Mouse (Mus musculus) forebrain, embryonic 16.5 days (tissue): Measurements from ENCODE around the gene Cox10. TPM values are rescaled to one million over a fixed set of nuclear protein-coding genes. Genes with fewer than 3 reads are reported as not detected.
"Not testable (repeated sequence)": the region's sequence is repeated elsewhere in the genome, so short reads cannot be mapped to it uniquely, and the experiment has no call there.

Experiments used
- ATAC-seq: fragments of 200-750 bp; cut with Nextera tagmentation; 2 replicates; pipeline ENCODE4 v1.8.0; 2017; ENCODE audit warnings: mild to moderate bottlenecking, moderate library complexity
- H3K27ac ChIP-seq: fragments of 300-500 bp; sonication (generic); 2 replicates; pipeline ENCODE4 v1.5.1; 2014; ENCODE audit warnings: low read length, control low read depth
- H3K27me3 ChIP-seq: fragments of 300-500 bp; sonication (generic); replicated peaks from 2 replicates; pipeline ENCODE4 v1.6.1; 2014; ENCODE audit warnings: low read length; ENCODE audit not compliant: control insufficient read depth, insufficient read depth
- H3K36me3 ChIP-seq: fragments of 300-500 bp; sonication (generic); 2 replicates; pipeline ENCODE4 v1.6.1; 2014; ENCODE audit not compliant: control insufficient read depth, insufficient read depth
- H3K4me1 ChIP-seq: fragments of 300-500 bp; sonication (generic); replicated peaks from 2 replicates; pipeline ENCODE4 v1.6.1; 2014; ENCODE audit warnings: low read length; ENCODE audit not compliant: control insufficient read depth, insufficient read depth
- H3K4me2 ChIP-seq: fragments of 300-500 bp; sonication (generic); 2 replicates; pipeline ENCODE4 v1.6.1; 2014; ENCODE audit warnings: mild to moderate bottlenecking, low read length, control low read depth
- H3K4me3 ChIP-seq: fragments of 300-500 bp; sonication (generic); replicated peaks from 2 replicates; pipeline ENCODE4 v1.5.1; 2014; ENCODE audit warnings: mild to moderate bottlenecking, low read length, control low read depth
- H3K9ac ChIP-seq: fragments of 300-500 bp; sonication (generic); replicated peaks from 2 replicates; pipeline ENCODE4 v1.6.1; 2014; ENCODE audit warnings: low read depth, low read length, control low read depth
- H3K9me3 ChIP-seq: fragments of 300-500 bp; sonication (generic); 2 replicates; pipeline ENCODE4 v1.6.1; 2016; ENCODE audit warnings: low read length; ENCODE audit not compliant: control insufficient read depth
- WGBS: fragments of 180-500 bp; shearing (Covaris S2); extraction: QIAGEN DNeasy Blood & Tissue Kit; methylation state at CpG from one replicate; pipeline ENCODE4 v1.1.7; 2014; 5-methylcytosine and 5-hydroxymethylcytosine counted together
- polyA plus RNA-seq: library from polyadenylated mRNA; unstranded; fragments of >200 nt; fragmentation: Nextera tagmentation; extraction: Ambion mirVana; gene quantifications from 2 replicates; pipeline ENCODE4 v1.2.1, GENCODE M21; 2015

Cox10 gene
- 16.9 and 24.6 TPM in 2 replicates for polyA plus RNA-seq

DNA sequence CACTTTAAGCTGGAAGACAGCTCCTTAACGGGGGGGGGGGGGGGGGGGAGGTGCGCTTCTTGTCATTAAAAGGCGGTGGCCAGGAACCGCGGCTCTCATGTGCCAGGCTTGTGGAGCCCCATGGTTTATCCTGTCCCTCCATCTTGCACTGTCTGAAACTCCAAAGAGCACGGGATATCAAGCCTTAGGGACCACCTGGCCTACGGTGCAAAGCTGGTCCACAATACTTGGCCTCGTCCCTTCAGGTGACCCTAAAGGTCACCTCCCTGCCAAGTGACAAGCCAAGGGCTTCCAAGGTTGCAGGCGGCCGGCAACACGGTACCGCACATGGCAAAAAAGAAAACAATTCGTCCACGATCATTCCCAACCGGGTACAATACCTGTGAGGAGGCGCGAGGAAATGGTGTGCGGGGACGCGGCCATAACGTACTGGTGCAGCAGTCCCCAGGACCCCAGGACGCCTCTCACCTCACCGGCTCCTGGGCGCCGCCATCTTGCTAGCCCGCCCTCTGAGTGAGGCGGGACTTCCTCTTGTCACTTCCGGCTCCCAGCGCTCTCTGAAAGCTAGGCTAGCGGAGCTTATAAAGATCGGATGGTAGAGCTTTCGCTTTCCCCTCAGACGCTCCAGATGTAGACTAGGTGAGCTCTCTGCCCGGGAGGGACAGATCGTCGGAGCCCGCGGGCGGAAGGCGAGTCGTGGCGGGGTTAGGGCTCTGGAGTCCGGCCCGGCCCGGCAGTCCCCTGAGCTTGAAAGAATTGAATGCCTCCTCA lies at the start of gene Cox10:
Gene Cox10 (minus strand): TSS at position 513 of the 771 bp plus-strand sequence.
- Histone ChIP-seq H3K4me3 (peak within 1 kb of the TSS; percentile 71), H3K36me3 (no peaks in the 10 kb centered on the region), H3K4me1 (peaks cover 11% of the 10 kb centered on the region), H3K27me3 (no peaks in the 10 kb centered on the region), H3K9ac (peak within 1 kb of the TSS; percentile 82), H3K27ac (peak within 1 kb of the TSS; percentile 90), H3K9me3 (no peaks in the 10 kb centered on the region), H3K4me2 (peak within 1 kb of the TSS; percentile 78)
- ATAC-seq, result peak; percentile 99
- WGBS, result 0% methylated on average over 45 of the region's 45 CpGs

DNA sequence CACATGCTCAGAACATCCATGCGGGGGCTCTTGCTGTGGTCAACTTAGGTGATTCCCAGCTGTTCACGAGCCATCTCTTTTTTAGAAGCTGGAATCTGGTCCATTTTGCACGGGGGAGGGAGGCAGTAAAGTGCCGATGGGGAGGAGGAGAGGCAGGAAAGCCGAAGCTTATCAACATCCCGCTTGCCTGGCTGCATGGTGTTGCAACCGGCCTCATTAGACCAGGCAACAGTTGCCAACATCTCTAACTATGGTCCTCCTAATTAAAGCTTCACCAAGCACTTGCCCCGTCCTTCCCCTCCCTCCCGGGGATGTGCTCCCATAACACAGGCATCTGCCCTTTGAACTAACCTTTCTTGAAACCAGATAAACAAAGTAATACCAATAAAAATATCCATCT lies 48.7 kb upstream of the Cox10 start:
- Histone ChIP-seq H3K9ac (no peak overlapping the region), H3K27ac (no peak overlapping the region), H3K4me2 (no peak overlapping the region), H3K27me3 (no peaks in the 10 kb centered on the region), H3K4me3 (no peak overlapping the region), H3K4me1 (no peaks in the 10 kb centered on the region), H3K9me3 (no peaks in the 10 kb centered on the region), H3K36me3 (no peaks in the 10 kb centered on the region)
- 66% methylated on average over 9 of the region's 9 CpGs for WGBS
- no peak for ATAC-seq

DNA sequence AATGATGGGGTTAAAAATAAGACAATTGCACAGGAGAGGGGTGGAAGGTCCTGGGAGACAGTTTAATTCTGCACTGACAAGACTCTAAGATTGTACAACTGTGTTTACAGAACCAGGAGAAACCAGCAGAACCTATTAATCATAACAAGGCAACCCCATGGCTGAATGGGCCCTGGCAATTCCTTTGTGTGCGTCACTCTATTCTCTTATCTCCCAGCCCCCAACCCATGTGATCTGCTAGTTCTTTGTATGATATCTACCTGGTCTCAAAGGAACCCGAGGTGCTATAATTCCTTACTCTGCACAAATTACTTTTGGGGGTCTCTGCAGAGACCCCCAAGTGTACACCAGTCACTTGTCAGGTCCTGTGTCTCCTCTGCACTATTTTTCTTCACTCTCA lies 46.2 kb upstream of the Cox10 start:
- WGBS, result 49% methylated on average over 2 of the region's 2 CpGs
- Histone ChIP-seq H3K9me3 (no peaks in the 10 kb centered on the region), H3K9ac (no peak overlapping the region), H3K27ac (no peak overlapping the region), H3K4me3 (no peak overlapping the region), H3K36me3 (no peaks in the 10 kb centered on the region), H3K4me1 (no peaks in the 10 kb centered on the region), H3K4me2 (no peak overlapping the region), H3K27me3 (no peaks in the 10 kb centered on the region)
- ATAC-seq, result no peak

DNA sequence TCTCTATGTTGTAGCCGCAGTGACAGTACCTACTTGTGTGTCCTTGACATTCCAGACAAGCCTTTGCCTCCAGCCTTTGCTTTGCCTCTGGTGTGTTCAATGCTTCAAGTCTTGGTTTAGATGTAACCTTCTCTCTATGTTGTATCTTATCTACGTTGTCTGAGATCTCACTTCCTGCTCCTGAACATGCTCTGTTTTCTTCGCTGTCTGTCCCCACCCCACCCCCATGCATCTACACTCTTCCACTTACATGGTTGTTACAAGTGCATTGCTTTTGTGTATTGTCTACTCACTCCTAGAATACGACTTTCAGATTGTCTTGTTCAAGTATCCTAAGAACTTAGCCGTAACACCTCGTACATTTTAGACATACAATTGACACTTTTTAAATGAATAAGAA lies 43.9 kb upstream of the Cox10 start:
- H3K4me3 ChIP-seq, ATAC-seq, H3K36me3 ChIP-seq, H3K27me3 ChIP-seq, H3K4me1 ChIP-seq, H3K9me3 ChIP-seq, H3K4me2 ChIP-seq, H3K27ac ChIP-seq, H3K9ac ChIP-seq: not testable (repeated sequence)
- 93% methylated on average over 6 of the region's 6 CpGs for WGBS

DNA sequence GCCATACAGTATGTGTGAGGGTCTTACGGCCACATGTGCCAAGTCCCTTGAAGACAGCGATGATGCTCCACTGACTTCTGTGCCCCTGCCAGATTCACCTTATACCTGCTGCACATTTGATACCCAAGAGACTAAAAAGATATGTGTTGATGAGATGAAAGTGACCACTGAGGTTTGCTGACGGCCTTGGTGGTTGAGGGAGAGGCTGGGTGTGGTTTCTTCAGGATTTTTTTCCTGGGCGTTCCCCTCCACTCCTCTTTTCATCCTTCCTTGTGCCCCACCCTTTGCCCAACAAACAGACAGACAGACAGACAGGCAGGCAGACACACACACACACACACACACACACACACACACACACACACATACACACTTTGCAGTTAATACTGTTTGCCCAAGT lies 37.4 kb upstream of the Cox10 start:
- Histone ChIP-seq H3K9me3 (no peaks in the 10 kb centered on the region), H3K27ac (no peak overlapping the region), H3K4me2 (no peak overlapping the region), H3K27me3 (no peaks in the 10 kb centered on the region), H3K9ac (no peak overlapping the region), H3K4me3 (no peak overlapping the region), H3K36me3 (no peaks in the 10 kb centered on the region), H3K4me1 (no peaks in the 10 kb centered on the region)
- no peak for ATAC-seq
- WGBS, result 89% methylated on average over 4 of the region's 4 CpGs

DNA sequence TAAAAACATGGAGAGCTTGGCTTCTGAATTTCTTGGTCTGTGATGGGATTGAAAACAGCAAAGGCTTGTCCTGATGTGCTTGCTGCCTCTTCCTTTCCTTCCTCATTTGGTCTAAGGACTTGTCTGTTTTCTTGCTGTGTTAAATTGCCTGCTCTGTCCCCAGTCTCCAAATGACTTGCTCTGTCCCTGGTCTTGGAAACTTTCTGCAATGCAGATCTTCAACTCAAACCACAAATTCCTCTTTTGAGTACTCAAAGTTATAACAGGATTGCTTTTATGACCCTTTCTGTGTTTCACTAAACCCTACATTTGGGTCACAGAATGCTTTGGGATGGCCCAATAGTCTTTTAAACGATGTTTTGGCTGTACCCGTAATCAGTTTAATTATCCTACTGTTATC lies 36.6 kb upstream of the Cox10 start:
- H3K4me3 ChIP-seq, result no peak overlapping the region
- ATAC-seq, result no peak
- H3K27ac ChIP-seq, result no peak overlapping the region
- WGBS, result 84% methylated on average over 2 of the region's 2 CpGs
- no peak overlapping the region for H3K4me2 ChIP-seq
- no peaks in the 10 kb centered on the region for H3K36me3 ChIP-seq
- H3K27me3 ChIP-seq, result no peaks in the 10 kb centered on the region
- H3K9me3 ChIP-seq, result no peaks in the 10 kb centered on the region
- H3K4me1 ChIP-seq, result no peaks in the 10 kb centered on the region
- H3K9ac ChIP-seq, result no peak overlapping the region

DNA sequence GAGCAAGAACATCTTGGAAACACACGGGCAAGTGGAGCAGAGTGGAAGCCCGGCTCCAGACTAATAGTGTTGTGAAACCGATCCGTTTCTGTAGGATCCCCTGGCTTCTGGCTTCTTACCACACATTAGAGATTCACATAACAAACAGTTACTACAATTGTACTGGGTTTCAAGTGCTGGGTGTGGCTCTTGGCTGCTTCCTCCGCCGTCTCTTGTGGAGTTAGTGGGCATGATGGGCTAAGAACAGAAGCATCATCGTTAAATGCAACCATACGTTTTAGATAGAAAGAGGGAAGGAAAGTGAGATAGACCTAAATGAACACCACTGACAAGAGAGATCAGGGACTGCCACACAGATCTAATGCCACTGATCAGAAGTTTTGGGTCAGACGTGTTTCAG lies 35.8 kb upstream of the Cox10 start:
- Histone ChIP-seq H3K36me3 (no peaks in the 10 kb centered on the region), H3K4me2 (no peak overlapping the region), H3K9ac (no peak overlapping the region), H3K4me3 (no peak overlapping the region), H3K27ac (no peak overlapping the region), H3K27me3 (no peaks in the 10 kb centered on the region), H3K4me1 (no peaks in the 10 kb centered on the region), H3K9me3 (no peaks in the 10 kb centered on the region)
- 82% methylated on average over 9 of the region's 9 CpGs for WGBS
- no peak for ATAC-seq

DNA sequence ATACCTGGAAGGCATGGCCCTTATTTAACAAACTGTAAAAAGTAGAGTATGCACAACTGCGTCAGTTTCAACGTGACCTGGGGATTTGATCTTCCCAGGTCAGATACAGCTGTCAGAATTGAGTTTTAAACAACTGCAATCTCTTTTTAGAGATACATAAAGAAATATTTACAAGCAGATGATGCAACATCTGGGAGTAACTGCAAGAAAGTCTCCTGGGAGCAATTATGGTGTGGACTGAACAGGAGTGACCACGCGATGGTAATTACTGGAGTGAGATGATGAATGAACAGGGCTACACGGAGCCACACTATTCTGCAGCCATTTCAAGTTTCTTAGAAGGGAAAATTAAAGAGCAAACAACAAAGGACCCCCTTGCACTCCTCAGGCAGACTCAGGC lies 20.8 kb upstream of the Cox10 start:
- Histone ChIP-seq H3K36me3 (no peaks in the 10 kb centered on the region), H3K27ac (no peak overlapping the region), H3K4me3 (no peak overlapping the region), H3K27me3 (no peaks in the 10 kb centered on the region), H3K4me1 (no peaks in the 10 kb centered on the region), H3K4me2 (no peak overlapping the region), H3K9me3 (no peaks in the 10 kb centered on the region), H3K9ac (no peak overlapping the region)
- ATAC-seq, result no peak
- WGBS, result 80% methylated on average over 5 of the region's 5 CpGs

DNA sequence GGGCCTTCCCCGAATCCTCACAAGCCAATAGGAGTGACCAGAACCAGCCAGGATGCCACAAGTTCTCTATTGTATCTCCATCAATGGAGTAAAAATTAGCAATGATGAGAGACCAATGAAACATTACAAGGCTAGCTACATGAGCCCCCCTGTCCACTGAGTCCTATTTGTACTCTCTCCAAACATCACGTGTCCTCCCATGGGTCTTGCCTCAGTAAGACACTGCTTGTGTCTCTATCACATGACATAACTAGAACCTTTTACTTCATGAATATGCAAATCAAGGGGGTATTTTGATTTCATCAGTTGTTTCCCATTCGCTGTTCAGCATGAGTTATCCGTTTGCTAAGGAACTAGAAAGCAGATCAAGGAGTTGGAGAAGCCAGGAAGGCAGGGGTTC lies 13.8 kb upstream of the Cox10 start:
- H3K9me3 ChIP-seq, result no peaks in the 10 kb centered on the region
- H3K27me3 ChIP-seq, result no peaks in the 10 kb centered on the region
- 88% methylated on average over 4 of the region's 4 CpGs for WGBS
- H3K4me3 ChIP-seq, result no peak overlapping the region
- no peaks in the 10 kb centered on the region for H3K4me1 ChIP-seq
- no peak overlapping the region for H3K4me2 ChIP-seq
- no peak overlapping the region for H3K27ac ChIP-seq
- no peak for ATAC-seq
- H3K9ac ChIP-seq, result no peak overlapping the region
- no peaks in the 10 kb centered on the region for H3K36me3 ChIP-seq

DNA sequence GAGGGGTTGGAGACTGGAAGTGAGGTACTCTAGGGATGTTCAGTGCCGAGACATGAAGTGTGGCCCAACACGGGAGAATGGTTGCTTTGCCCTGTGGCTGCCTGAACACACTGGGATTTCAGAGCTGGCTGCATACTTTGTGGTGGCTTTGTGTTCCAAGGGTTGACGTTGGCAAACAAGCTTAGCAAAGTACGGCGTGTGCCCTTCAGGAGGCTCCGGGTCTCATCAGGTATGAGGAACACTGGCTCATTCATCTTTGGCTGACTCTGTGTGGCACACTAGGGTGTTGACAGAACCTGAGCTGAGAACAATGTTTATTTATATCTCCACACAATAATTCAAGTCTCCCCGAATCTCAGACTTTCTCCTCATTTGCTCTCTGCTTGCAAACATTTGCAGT lies 11.9 kb upstream of the Cox10 start:
- Histone ChIP-seq H3K9ac (no peak overlapping the region), H3K4me1 (no peaks in the 10 kb centered on the region), H3K9me3 (no peaks in the 10 kb centered on the region), H3K27ac (no peak overlapping the region), H3K4me3 (no peak overlapping the region), H3K27me3 (no peaks in the 10 kb centered on the region), H3K4me2 (no peak overlapping the region), H3K36me3 (no peaks in the 10 kb centered on the region)
- 80% methylated on average over 7 of the region's 7 CpGs for WGBS
- no peak for ATAC-seq
